Mouse (Mus musculus): Measurements from ENCODE around the gene Dmbt1. TPM values are rescaled to one million over a fixed set of nuclear protein-coding genes. Genes with fewer than 3 reads are reported as not detected.

Gene Dmbt1
- not detected in 2 replicates for polyA plus RNA-seq (2014; fragmentation: Nextera tagmentation; extraction: Ambion mirVana)

DNA sequence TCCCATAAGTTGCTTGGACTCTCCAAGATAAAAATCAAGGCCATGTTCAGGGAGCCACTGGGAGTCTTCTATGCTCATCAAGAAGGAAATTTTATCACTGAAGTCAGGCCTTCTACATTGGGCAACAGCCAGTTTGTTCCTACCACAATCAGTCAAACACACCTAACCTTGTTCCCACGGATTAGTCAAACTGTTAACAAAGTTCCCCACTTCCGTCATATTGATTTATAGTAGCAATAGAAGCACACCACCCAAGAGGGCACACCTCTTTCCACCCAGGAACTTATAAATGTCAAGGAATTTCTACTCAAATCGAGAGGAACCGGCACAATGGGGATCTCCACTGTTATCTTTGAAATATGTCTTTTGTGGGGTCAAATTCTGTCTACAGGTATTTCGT is at the start of gene Dmbt1:
Dmbt1 (plus strand) TSS at position 299 of the 400 bp plus-strand sequence.
- DNase-seq (ENCODE audit: low spot score), result no peak
- Histone ChIP-seq H3K36me3 (ENCODE audit: control insufficient read depth, insufficient read depth, low read length) (no peaks in the 10 kb centered on the region), H3K4me3 (ENCODE audit: low read depth, low read length) (no peak within 1 kb of the TSS), H3K9me3 (ENCODE audit: control insufficient read depth, low read length) (no peaks in the 10 kb centered on the region), H3K4me2 (ENCODE audit: low read depth) (no peak within 1 kb of the TSS), H3K27ac (ENCODE audit: low read depth, low read length) (no peak within 1 kb of the TSS), H3K4me1 (ENCODE audit: control insufficient read depth, insufficient read depth, low read length) (no peaks in the 10 kb centered on the region), H3K9ac (ENCODE audit: low read length) (no peak within 1 kb of the TSS), H3K27me3 (ENCODE audit: control insufficient read depth, insufficient read depth, low read length) (no peaks in the 10 kb centered on the region)
- no peak for ATAC-seq (ENCODE audit: insufficient read depth, low FRiP score, low TSS enrichment)
- 82% methylated on average over 5 of the region's 5 CpGs for WGBS

DNA sequence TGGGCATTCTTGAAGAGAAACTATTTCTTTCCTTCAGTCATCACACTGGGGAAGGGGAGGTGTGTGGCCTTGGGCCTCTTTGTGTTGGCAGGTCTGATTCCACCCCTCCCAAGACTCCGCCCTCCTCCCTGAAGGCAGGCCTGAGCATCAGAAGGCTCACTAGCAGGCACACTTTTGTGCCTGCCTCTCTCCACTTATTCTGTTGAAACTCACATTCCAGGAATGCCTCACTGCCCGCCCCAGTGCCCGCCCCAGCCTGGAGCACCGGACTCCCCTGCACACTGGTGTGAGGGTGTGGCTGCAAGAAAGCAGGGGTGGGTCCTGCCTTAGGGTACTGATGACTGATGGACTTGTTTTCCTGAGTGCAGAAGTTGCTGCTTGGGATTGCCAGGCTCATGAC is 49.5 kb upstream of the Dmbt1 start:
- no peaks in the 10 kb centered on the region for H3K27me3 ChIP-seq (ENCODE audit: control insufficient read depth, insufficient read depth, low read length)
- H3K4me1 ChIP-seq (ENCODE audit: control insufficient read depth, insufficient read depth, low read length), result no peaks in the 10 kb centered on the region
- H3K36me3 ChIP-seq (ENCODE audit: control insufficient read depth, insufficient read depth, low read length), result no peaks in the 10 kb centered on the region
- WGBS, result 47% methylated on average over 4 of the region's 4 CpGs
- no peak overlapping the region for H3K27ac ChIP-seq (ENCODE audit: low read depth, low read length)
- DNase-seq (ENCODE audit: low spot score), result no peak
- no peak overlapping the region for H3K4me2 ChIP-seq (ENCODE audit: low read depth)
- no peak for ATAC-seq (ENCODE audit: insufficient read depth, low FRiP score, low TSS enrichment)
- no peak overlapping the region for H3K9ac ChIP-seq (ENCODE audit: low read length)
- H3K4me3 ChIP-seq (ENCODE audit: low read depth, low read length), result no peak overlapping the region
- no peaks in the 10 kb centered on the region for H3K9me3 ChIP-seq (ENCODE audit: control insufficient read depth, low read length)

DNA sequence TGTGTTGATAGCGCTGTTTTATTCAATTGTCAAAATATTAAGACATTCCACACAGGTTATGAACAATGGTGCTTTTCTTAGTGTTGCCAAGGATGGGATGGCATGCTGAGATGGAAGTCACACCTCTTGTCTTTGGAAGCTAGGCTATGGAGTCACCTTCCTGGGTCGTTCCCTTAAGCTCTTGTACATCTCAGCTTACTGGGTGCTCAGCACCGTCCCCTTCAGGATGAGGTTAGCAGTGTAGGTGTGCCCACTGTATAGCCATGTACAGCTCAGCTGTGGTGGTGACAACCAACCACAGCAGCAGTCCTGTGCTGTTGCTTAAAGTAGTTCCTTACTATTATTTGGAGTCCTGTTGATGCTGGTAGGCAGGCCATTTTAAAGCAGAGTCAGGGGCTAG is 49.0 kb upstream of the Dmbt1 start:
- Histone ChIP-seq H3K36me3 (ENCODE audit: control insufficient read depth, insufficient read depth, low read length) (no peaks in the 10 kb centered on the region), H3K4me2 (ENCODE audit: low read depth) (no peak overlapping the region), H3K4me1 (ENCODE audit: control insufficient read depth, insufficient read depth, low read length) (no peaks in the 10 kb centered on the region), H3K4me3 (ENCODE audit: low read depth, low read length) (no peak overlapping the region), H3K27ac (ENCODE audit: low read depth, low read length) (no peak overlapping the region), H3K27me3 (ENCODE audit: control insufficient read depth, insufficient read depth, low read length) (no peaks in the 10 kb centered on the region), H3K9me3 (ENCODE audit: control insufficient read depth, low read length) (no peaks in the 10 kb centered on the region), H3K9ac (ENCODE audit: low read length) (no peak overlapping the region)
- DNase-seq (ENCODE audit: low spot score), result no peak
- WGBS, result 75% methylated on average over 3 of the region's 3 CpGs
- ATAC-seq (ENCODE audit: insufficient read depth, low FRiP score, low TSS enrichment), result no peak

DNA sequence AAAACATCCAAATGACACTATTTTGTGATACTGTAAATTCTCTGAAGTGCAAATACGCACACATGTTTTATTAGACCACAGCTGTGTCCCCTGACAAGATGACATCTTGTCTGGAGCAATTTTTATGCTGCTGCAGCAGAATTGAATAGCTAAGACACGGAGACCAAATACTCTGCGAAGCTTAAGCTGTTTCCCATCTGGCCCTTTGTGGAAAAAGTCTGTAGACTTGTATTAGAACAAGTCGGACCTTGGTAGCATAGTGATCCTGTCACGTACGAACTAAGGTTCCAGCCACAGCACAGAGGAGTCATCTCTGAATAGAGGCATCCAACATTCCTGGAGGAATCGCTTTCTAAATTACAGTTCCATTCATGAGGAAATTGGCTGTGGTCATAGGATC is 47.6 kb upstream of the Dmbt1 start:
- Histone ChIP-seq H3K27ac (ENCODE audit: low read depth, low read length) (no peak overlapping the region), H3K9me3 (ENCODE audit: control insufficient read depth, low read length) (no peaks in the 10 kb centered on the region), H3K9ac (ENCODE audit: low read length) (no peak overlapping the region), H3K27me3 (ENCODE audit: control insufficient read depth, insufficient read depth, low read length) (no peaks in the 10 kb centered on the region), H3K36me3 (ENCODE audit: control insufficient read depth, insufficient read depth, low read length) (no peaks in the 10 kb centered on the region), H3K4me1 (ENCODE audit: control insufficient read depth, insufficient read depth, low read length) (no peaks in the 10 kb centered on the region), H3K4me2 (ENCODE audit: low read depth) (no peak overlapping the region), H3K4me3 (ENCODE audit: low read depth, low read length) (no peak overlapping the region)
- ATAC-seq (ENCODE audit: insufficient read depth, low FRiP score, low TSS enrichment) (no peak), DNase-seq (ENCODE audit: low spot score) (no peak)
- 82% methylated on average over 7 of the region's 7 CpGs for WGBS

DNA sequence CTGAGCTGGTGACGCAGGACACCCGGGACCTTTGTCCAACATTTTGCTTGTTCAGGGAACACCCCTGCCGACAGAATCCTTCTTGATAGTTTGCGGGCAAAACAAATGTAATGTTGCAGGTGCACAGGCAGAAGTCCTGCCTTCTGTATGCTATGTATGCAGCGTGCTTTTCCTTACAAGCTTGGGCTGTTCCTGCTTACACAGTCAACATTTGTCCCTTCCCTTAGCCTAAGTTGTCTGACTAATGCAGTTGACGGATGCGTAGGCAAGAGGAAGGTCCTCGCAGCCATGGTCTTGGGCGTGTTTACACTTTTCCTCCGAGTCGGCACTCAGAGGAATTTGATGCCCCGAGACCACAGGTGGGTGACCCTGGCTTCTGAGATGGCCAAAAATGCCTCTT is 46.7 kb upstream of the Dmbt1 start:
- Histone ChIP-seq H3K9me3 (ENCODE audit: control insufficient read depth, low read length) (no peaks in the 10 kb centered on the region), H3K4me1 (ENCODE audit: control insufficient read depth, insufficient read depth, low read length) (no peaks in the 10 kb centered on the region), H3K4me2 (ENCODE audit: low read depth) (no peak overlapping the region), H3K27me3 (ENCODE audit: control insufficient read depth, insufficient read depth, low read length) (no peaks in the 10 kb centered on the region), H3K27ac (ENCODE audit: low read depth, low read length) (no peak overlapping the region), H3K9ac (ENCODE audit: low read length) (no peak overlapping the region), H3K36me3 (ENCODE audit: control insufficient read depth, insufficient read depth, low read length) (no peaks in the 10 kb centered on the region), H3K4me3 (ENCODE audit: low read depth, low read length) (no peak overlapping the region)
- WGBS, result 84% methylated on average over 12 of the region's 12 CpGs
- DNase-seq (ENCODE audit: low spot score) (no peak), ATAC-seq (ENCODE audit: insufficient read depth, low FRiP score, low TSS enrichment) (no peak)

DNA sequence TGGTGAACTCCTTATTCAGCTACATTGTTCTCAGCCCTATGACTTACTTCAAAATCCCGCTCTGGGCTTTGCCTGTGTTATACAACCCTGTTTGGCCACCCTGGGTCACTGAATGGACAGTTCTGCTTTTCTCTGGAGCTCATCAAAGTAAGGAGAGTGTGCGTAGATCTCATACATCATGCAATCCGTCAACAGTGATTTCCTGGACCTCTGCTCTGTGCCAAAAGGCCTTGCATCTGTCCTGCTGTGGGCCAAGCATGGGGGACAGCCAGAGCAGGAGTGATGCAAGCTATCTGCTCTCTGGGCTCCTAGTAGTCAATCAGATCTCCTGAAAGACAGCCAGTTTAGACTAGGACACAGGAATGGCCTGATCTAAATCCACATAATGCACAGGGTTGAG is 46.1 kb upstream of the Dmbt1 start:
- Histone ChIP-seq H3K36me3 (ENCODE audit: control insufficient read depth, insufficient read depth, low read length) (no peaks in the 10 kb centered on the region), H3K27me3 (ENCODE audit: control insufficient read depth, insufficient read depth, low read length) (no peaks in the 10 kb centered on the region), H3K4me1 (ENCODE audit: control insufficient read depth, insufficient read depth, low read length) (no peaks in the 10 kb centered on the region), H3K4me2 (ENCODE audit: low read depth) (no peak overlapping the region), H3K27ac (ENCODE audit: low read depth, low read length) (no peak overlapping the region), H3K9me3 (ENCODE audit: control insufficient read depth, low read length) (no peaks in the 10 kb centered on the region), H3K4me3 (ENCODE audit: low read depth, low read length) (no peak overlapping the region), H3K9ac (ENCODE audit: low read length) (no peak overlapping the region)
- whole genome bisulfite sequencing, result 73% methylated on average over 3 of the region's 3 CpGs
- ATAC-seq (ENCODE audit: insufficient read depth, low FRiP score, low TSS enrichment) (no peak), DNase-seq (ENCODE audit: low spot score) (no peak)

DNA sequence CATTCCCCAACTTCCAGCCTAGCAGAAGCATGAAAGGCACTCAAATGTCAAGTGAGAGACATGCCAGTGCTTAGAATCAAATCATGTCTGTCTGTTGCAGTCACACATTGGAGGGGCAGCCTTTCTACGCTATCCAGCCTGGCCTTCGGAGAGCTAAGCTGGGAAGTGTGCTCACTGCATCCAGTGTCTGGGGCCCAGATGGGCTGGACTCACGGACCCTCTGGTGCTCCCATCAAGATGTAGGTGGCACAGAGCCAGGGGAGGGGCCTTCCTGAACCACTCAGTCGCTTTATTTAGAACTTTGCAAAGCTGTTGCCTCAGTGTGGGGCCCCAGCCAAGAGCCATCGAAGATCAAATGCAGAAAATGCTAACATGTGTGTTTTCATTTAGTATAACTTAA is 43.7 kb upstream of the Dmbt1 start:
- 78% methylated on average over 5 of the region's 5 CpGs for WGBS
- H3K9ac ChIP-seq (ENCODE audit: low read length), result no peak overlapping the region
- no peak overlapping the region for H3K27ac ChIP-seq (ENCODE audit: low read depth, low read length)
- H3K4me3 ChIP-seq (ENCODE audit: low read depth, low read length), result no peak overlapping the region
- no peaks in the 10 kb centered on the region for H3K36me3 ChIP-seq (ENCODE audit: control insufficient read depth, insufficient read depth, low read length)
- no peak for ATAC-seq (ENCODE audit: insufficient read depth, low FRiP score, low TSS enrichment)
- no peaks in the 10 kb centered on the region for H3K4me1 ChIP-seq (ENCODE audit: control insufficient read depth, insufficient read depth, low read length)
- H3K9me3 ChIP-seq (ENCODE audit: control insufficient read depth, low read length), result no peaks in the 10 kb centered on the region
- DNase-seq (ENCODE audit: low spot score), result no peak
- H3K4me2 ChIP-seq (ENCODE audit: low read depth), result no peak overlapping the region
- no peaks in the 10 kb centered on the region for H3K27me3 ChIP-seq (ENCODE audit: control insufficient read depth, insufficient read depth, low read length)

DNA sequence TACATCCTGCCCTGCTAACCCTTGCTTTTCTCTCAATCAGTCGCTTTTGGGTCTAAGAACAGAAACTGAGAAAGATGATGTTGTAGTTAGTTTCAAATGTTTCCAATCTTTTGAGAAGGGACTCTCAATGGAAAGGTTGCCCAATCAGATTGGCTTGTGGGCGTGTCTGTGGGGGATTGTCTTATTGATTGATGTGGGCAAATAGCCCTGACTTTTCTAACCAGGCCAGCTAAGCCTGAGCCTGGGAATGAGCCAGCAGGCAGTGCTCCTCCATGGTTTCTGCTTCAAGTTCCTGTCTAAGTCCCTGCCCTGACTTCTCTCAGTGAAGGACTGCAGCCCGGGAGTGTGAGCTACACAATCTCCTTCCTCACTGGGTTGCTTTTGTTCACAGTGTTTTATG is 42.5 kb upstream of the Dmbt1 start:
- Histone ChIP-seq H3K4me1 (ENCODE audit: control insufficient read depth, insufficient read depth, low read length) (no peaks in the 10 kb centered on the region), H3K4me3 (ENCODE audit: low read depth, low read length) (no peak overlapping the region), H3K27me3 (ENCODE audit: control insufficient read depth, insufficient read depth, low read length) (no peaks in the 10 kb centered on the region), H3K36me3 (ENCODE audit: control insufficient read depth, insufficient read depth, low read length) (no peaks in the 10 kb centered on the region), H3K4me2 (ENCODE audit: low read depth) (no peak overlapping the region), H3K9ac (ENCODE audit: low read length) (no peak overlapping the region), H3K9me3 (ENCODE audit: control insufficient read depth, low read length) (no peaks in the 10 kb centered on the region), H3K27ac (ENCODE audit: low read depth, low read length) (no peak overlapping the region)
- DNase-seq (ENCODE audit: low spot score) (no peak), ATAC-seq (ENCODE audit: insufficient read depth, low FRiP score, low TSS enrichment) (no peak)
- 61% methylated on average over 3 of the region's 3 CpGs for WGBS

DNA sequence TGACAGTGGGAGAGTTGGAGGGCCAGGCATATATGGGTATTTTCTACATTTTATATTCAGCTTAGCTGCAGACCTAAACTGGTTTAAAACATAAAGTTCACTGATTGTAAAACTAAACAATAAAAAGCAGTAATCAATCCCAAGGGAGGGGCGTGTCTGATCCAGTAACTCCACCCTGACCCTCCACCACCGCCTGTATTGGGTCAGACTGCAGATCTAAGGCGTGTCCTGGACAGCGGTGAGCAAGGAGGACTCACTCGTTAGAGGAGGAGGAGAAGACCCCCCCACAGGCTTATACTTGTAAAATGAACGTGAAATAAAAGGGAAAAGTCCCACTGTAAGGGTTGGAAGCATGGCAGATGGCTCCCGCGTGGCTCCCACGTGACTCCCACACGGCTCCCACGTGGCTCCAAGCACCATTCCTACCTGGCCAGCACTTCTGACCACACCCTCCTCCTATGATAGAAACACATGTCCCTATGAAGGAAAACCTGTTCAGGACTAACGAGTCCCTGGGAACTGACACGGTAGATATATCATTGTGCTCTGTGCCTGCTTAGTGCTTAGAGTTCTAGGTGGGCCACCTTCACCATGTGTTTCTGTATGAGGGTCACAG is 40.6 kb upstream of the Dmbt1 start:
- no peaks in the 10 kb centered on the region for H3K4me1 ChIP-seq (ENCODE audit: control insufficient read depth, insufficient read depth, low read length)

More for the DNA sequence above, 40.6 kb upstream of the Dmbt1 start:
- Histone ChIP-seq H3K27me3 (ENCODE audit: control insufficient read depth, insufficient read depth, low read length) (no peaks in the 10 kb centered on the region), H3K4me3 (ENCODE audit: low read depth, low read length) (no peak overlapping the region), H3K27ac (ENCODE audit: low read depth, low read length) (no peak overlapping the region), H3K9ac (ENCODE audit: low read length) (no peak overlapping the region), H3K36me3 (ENCODE audit: control insufficient read depth, insufficient read depth, low read length) (no peaks in the 10 kb centered on the region), H3K9me3 (ENCODE audit: control insufficient read depth, low read length) (no peaks in the 10 kb centered on the region), H3K4me2 (ENCODE audit: low read depth) (no peak overlapping the region)
- ATAC-seq (ENCODE audit: insufficient read depth, low FRiP score, low TSS enrichment), result no peak
- DNase-seq (ENCODE audit: low spot score), result no peak
- 87% methylated on average over 13 of the region's 13 CpGs for WGBS

Data from neural tube, embryonic 11.5 days (tissue).